Mouse (Mus musculus) heart, embryonic 11.5 days (tissue): Measurements from ENCODE around the gene Tmem56. TPM values are rescaled to one million over a fixed set of nuclear protein-coding genes. Genes with fewer than 3 reads are reported as not detected.

Source experiments
- ATAC-seq: fragments of 200-750 bp; cut with Nextera tagmentation; replicated peaks from 2 replicates; pipeline ENCODE4 v1.8.0; 2017; ENCODE audit warnings: moderate library complexity; ENCODE audit not compliant: insufficient number of reproducible peaks, low FRiP score, low TSS enrichment
- H3K27ac ChIP-seq: fragments of 300-500 bp; sonication (generic); 2 replicates; pipeline ENCODE4 v1.5.1; 2014; ENCODE audit warnings: mild to moderate bottlenecking, low read depth, low read length
- H3K27me3 ChIP-seq: fragments of 300-500 bp; sonication (generic); 2 replicates; pipeline ENCODE4 v1.6.1; 2014; ENCODE audit warnings: mild to moderate bottlenecking, low read length, mixed read lengths; ENCODE audit not compliant: control insufficient read depth, insufficient read depth
- H3K36me3 ChIP-seq: fragments of 300-500 bp; sonication (generic); 2 replicates; pipeline ENCODE4 v1.6.1; 2014; ENCODE audit warnings: mild to moderate bottlenecking, low read length, moderate library complexity, mixed read lengths; ENCODE audit not compliant: control insufficient read depth, insufficient read depth
- H3K4me1 ChIP-seq: fragments of 300-500 bp; sonication (generic); 2 replicates; pipeline ENCODE4 v1.6.1; 2014; ENCODE audit warnings: low read length; ENCODE audit not compliant: control insufficient read depth, insufficient read depth
- H3K4me2 ChIP-seq: fragments of 300-500 bp; sonication (generic); 2 replicates; pipeline ENCODE4 v1.6.1; 2014; ENCODE audit warnings: mild to moderate bottlenecking, moderate library complexity
- H3K4me3 ChIP-seq: fragments of 300-500 bp; sonication (generic); 2 replicates; pipeline ENCODE4 v1.5.1; 2014; ENCODE audit warnings: low read depth, low read length
- H3K9ac ChIP-seq: fragments of 300-500 bp; sonication (generic); 2 replicates; pipeline ENCODE4 v1.6.1; 2014; ENCODE audit warnings: mild to moderate bottlenecking, low read depth, low read length, moderate library complexity
- H3K9me3 ChIP-seq: fragments of 300-500 bp; sonication (generic); replicated peaks from 2 replicates; pipeline ENCODE4 v1.6.1; 2016; ENCODE audit warnings: low read length; ENCODE audit not compliant: control insufficient read depth
- WGBS: fragments of 180-500 bp; shearing (Covaris S2); extraction: QIAGEN DNeasy Blood & Tissue Kit; methylation state at CpG from one replicate; pipeline ENCODE4 v1.1.7; 2014; ENCODE audit not compliant: insufficient replicate concordance; 5-methylcytosine and 5-hydroxymethylcytosine counted together
- polyA plus RNA-seq: library from polyadenylated mRNA; unstranded; fragments of >200 nt; fragmentation: Nextera tagmentation; extraction: Ambion mirVana; gene quantifications from 2 replicates; pipeline ENCODE4 v1.2.1, GENCODE M21; 2014

Gene Tmem56
- polyA plus RNA-seq, 1 experiment from 2014 or later = 2.5 TPM

- no peak overlapping the region for H3K9ac ChIP-seq
- ATAC-seq = no peak
- no peak overlapping the region for H3K4me3 ChIP-seq
- H3K4me1 ChIP-seq = no peaks in the 10 kb centered on the region
- H3K9me3 ChIP-seq = no peaks in the 10 kb centered on the region
- no peak overlapping the region for H3K27ac ChIP-seq
- 18% methylated on average over 1 of the region's 1 CpGs for WGBS
- no peaks in the 10 kb centered on the region for H3K27me3 ChIP-seq
- H3K36me3 ChIP-seq = no peaks in the 10 kb centered on the region
- H3K4me2 ChIP-seq = no peak overlapping the region
Observed at GRCm38 (mm10) chr3:121212156-121212555, 70.7 kb downstream of the Tmem56 start.

- Histone ChIP-seq H3K9ac (no peak overlapping the region), H3K4me1 (no peaks in the 10 kb centered on the region), H3K4me2 (no peak overlapping the region), H3K27me3 (no peaks in the 10 kb centered on the region), H3K36me3 (no peaks in the 10 kb centered on the region), H3K9me3 (no peaks in the 10 kb centered on the region), H3K27ac (no peak overlapping the region), H3K4me3 (no peak overlapping the region)
- ATAC-seq = no peak
- WGBS = 88% methylated on average over 5 of the region's 5 CpGs
Observed at GRCm38 (mm10) chr3:121208994-121209393, 73.9 kb downstream of the Tmem56 start.

DNA sequence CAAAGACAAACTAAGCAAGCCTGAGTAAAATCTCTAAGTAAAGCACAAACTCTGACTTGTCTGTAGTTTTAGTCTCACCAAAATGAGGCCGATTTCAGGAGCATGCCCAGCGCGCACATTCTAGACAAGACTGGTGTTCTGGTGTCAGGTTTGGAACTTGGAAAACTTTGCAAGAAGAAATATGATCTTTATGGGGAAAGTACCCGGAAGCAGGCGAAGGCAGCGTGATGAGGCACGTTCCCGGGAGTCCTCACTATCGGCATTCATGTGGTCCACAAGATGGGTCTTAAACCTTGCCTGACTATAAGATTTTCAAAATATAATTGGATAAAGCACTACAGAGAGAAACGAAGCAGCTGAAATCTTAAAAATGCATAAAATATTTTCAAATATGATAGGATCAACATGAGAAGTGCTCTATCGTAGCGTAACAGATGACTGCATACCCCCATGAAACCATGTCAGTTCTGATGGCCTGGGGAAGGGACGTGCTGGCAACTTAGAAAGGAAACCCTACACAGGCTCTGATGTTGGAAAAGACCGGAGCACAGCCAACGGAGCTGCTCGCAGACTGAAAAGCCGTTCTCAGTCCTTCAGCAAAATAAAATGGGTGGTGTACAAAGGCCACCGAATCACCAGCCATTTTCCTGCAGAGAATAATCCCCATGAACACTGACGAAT, 76.6 kb downstream of the Tmem56 start:
- H3K4me3 ChIP-seq = no peak overlapping the region
- no peaks in the 10 kb centered on the region for H3K27me3 ChIP-seq
- H3K9me3 ChIP-seq = no peaks in the 10 kb centered on the region
- H3K27ac ChIP-seq = no peak overlapping the region
- WGBS = 89% methylated on average over 19 of the region's 19 CpGs
- H3K9ac ChIP-seq = no peak overlapping the region
- no peak overlapping the region for H3K4me2 ChIP-seq
- H3K4me1 ChIP-seq = no peaks in the 10 kb centered on the region
- no peak for ATAC-seq
- no peaks in the 10 kb centered on the region for H3K36me3 ChIP-seq

DNA sequence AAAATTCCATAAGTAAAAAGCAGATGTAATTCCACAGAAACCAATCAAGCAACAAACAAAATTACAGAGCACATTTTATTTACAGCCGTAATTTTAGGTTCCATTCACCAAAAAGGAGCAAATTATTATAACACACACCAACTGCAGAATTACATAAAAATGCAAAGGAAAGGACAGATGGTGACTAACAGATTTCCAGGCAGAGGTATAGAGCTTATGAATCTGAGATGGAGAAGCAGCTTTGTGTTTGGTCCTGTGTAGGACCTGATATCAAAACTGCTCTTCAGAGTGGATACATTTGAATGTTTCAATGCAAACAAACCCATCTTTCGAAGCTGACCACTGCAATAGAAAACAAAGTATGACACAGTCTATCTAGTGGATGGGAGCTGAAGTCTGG, 80.3 kb downstream of the Tmem56 start:
- H3K9me3 ChIP-seq = no peaks in the 10 kb centered on the region
- 83% methylated on average over 2 of the region's 2 CpGs for WGBS
- no peaks in the 10 kb centered on the region for H3K4me1 ChIP-seq
- H3K9ac ChIP-seq = no peak overlapping the region
- H3K4me2 ChIP-seq = no peak overlapping the region
- H3K4me3 ChIP-seq = no peak overlapping the region
- H3K27me3 ChIP-seq = no peaks in the 10 kb centered on the region
- ATAC-seq = no peak
- H3K36me3 ChIP-seq = no peaks in the 10 kb centered on the region
- H3K27ac ChIP-seq = no peak overlapping the region

DNA sequence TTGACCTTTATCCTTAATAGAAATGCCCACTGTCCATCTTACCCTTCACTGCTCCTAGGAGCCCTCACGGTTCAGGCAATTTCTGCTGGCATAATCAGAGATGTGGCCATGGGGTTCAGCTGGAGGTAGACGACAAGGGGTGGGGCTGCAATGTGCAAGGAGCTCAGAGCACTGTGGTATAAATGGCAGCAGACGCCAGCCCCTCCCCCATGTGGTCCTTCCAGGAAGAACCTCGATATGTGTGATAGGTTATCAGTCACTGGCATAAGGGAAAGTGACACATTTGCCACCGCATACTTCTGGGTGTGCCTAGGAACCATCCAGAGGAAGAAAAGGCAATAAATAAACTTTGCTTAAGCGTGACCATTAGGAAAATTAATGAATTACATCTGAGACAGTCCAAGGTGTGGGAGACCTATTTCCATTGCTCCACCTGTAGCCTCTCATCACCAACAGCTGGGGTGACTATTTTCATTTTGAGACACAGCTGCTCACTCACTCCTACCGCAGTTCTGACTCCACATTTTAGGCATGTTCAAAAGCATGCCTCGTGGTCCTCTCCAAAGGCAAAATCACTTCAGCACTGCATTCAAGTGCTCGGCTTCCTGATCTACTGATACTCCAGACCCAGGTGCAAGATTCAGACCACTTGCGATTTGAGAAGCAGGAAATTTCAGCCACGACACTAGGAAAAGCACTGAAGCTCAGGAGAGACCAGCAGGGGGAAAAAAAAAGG, 81.7 kb downstream of the Tmem56 start:
- WGBS = 41% methylated on average over 11 of the region's 11 CpGs
- no peaks in the 10 kb centered on the region for H3K27me3 ChIP-seq
- no peaks in the 10 kb centered on the region for H3K36me3 ChIP-seq
- no peak overlapping the region for H3K4me2 ChIP-seq
- no peaks in the 10 kb centered on the region for H3K4me1 ChIP-seq
- H3K27ac ChIP-seq = no peak overlapping the region
- no peaks in the 10 kb centered on the region for H3K9me3 ChIP-seq
- peak; percentile 81 for ATAC-seq
- H3K4me3 ChIP-seq = no peak overlapping the region
- no peak overlapping the region for H3K9ac ChIP-seq

- no peak overlapping the region for H3K9ac ChIP-seq
- no peak overlapping the region for H3K27ac ChIP-seq
- ATAC-seq = no peak
- no peaks in the 10 kb centered on the region for H3K9me3 ChIP-seq
- WGBS = 81% methylated on average over 2 of the region's 2 CpGs
- H3K4me3 ChIP-seq = no peak overlapping the region
- H3K27me3 ChIP-seq = no peaks in the 10 kb centered on the region
- peaks cover 3% of the 10 kb centered on the region; the same call in 1 of the 2 replicates for H3K4me1 ChIP-seq
- H3K36me3 ChIP-seq = no peaks in the 10 kb centered on the region
- no peak overlapping the region for H3K4me2 ChIP-seq
Observed at GRCm38 (mm10) chr3:121189199-121189598, 93.7 kb downstream of the Tmem56 start.

DNA sequence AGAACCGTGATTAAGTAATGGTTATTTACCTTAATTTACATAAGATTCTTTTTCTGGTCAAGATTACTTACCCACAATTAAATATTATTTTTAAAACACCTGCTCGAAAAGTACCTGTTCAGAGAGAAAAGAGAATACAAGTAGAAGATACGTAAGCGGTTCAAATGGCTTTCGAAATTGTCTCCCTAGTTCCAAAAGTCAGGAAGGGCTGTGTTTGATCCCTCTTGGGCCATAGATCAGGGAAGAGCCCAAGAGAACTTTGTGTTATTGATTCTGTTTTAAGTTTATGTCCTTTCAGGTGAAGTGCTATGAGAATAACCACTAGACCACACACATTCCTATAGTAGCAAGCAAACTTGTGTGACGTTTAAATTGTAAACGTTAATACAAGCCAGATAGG, 95.4 kb downstream of the Tmem56 start:
- no peaks in the 10 kb centered on the region for H3K27me3 ChIP-seq
- H3K4me2 ChIP-seq = no peak overlapping the region
- peaks cover 7% of the 10 kb centered on the region; the same call in 1 of the 2 replicates for H3K4me1 ChIP-seq
- H3K9me3 ChIP-seq = no peaks in the 10 kb centered on the region
- H3K27ac ChIP-seq = no peak overlapping the region
- H3K9ac ChIP-seq = no peak overlapping the region
- no peaks in the 10 kb centered on the region for H3K36me3 ChIP-seq
- ATAC-seq = no peak
- H3K4me3 ChIP-seq = no peak overlapping the region
- 86% methylated on average over 7 of the region's 7 CpGs for WGBS

GRCm38 (mm10) chr3:121186925-121187324, 96.0 kb downstream of the Tmem56 start:
- WGBS = 81% methylated on average over 3 of the region's 3 CpGs
- H3K4me1 ChIP-seq = peaks cover 7% of the 10 kb centered on the region; the same call in 1 of the 2 replicates
- no peak overlapping the region for H3K27ac ChIP-seq
- no peak overlapping the region for H3K9ac ChIP-seq
- no peak overlapping the region for H3K4me3 ChIP-seq
- ATAC-seq = no peak
- H3K27me3 ChIP-seq = no peaks in the 10 kb centered on the region
- H3K36me3 ChIP-seq = no peaks in the 10 kb centered on the region
- H3K4me2 ChIP-seq = no peak overlapping the region
- no peaks in the 10 kb centered on the region for H3K9me3 ChIP-seq
